Mouse (Mus musculus): ENCODE measurements around the gene Fkbp15.

DNA sequence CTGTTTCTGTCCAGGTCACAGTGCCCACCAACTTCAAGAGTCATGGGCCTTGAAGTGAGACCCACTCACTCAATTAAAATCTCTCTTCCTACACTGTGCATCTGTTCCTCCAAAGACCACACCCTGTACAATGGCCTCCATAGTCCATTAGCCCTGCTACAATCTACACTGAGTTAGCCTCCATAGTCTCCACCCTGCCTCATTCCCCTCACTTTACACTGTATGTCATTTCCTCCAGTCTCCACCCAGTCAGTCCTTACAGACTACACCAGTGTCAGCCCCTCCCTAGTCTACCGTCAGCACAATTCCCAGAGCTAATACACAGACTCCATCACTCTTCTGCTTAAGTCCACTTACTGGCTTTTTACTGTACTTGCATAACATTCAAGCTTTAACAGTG is 57.1 kb downstream of the Fkbp15 start:
- TF ChIP-seq POLR2A (IDR thresholded peaks at IDR 0.05; ENCODE audit: insufficient read depth, low read depth, low read length) (no peak), EP300 (IDR thresholded peaks at IDR 0.05; ENCODE audit: insufficient read depth, low read depth, low read length) (no peak)
